Mouse (Mus musculus): ENCODE results near the gene Slc6a15. TPM values are rescaled to one million over a fixed set of nuclear protein-coding genes. Genes with fewer than 3 reads are reported as not detected.

Slc6a15 gene
- total and polyA plus RNA-seq, 3 experiments: 0.16 TPM; not detected in 2

DNA sequence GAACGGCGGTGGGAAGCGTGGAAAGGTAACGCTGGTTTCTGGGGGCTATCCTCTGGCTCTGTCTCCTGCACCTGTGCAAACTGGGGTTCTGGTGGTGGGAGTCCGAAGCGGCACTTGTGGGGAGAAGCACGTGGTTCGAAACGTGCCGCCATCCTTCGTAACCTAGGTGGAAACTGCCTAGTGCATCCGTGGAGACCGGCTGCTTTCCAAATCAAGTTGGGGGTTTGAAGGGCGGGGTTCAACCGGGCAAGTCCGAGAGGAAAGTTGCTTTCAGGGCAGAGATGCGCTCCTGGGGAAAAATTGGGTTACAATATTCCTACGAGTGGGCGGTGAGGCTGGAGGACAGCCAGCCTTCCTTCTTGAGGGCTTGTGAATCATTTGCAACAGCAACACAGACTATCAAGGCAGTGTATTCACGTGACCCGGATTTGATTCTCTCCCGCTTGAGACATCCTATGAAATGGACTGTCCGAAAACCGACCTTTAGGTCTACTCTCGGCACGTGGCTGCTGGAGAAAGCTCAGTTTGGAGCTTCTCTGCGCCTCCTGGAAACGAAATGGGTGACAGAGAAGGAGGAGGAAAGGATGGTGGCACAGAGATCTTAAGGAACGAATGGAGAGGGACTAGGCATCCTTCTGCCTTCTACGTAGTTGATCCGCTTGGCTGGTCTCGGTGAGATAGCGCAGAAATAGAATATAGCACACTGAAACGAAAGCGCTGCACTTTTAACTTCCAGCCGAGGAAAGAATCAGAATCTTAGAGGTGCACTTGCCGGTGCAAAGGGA, 905 bp downstream of the Slc6a15 start:
- Histone ChIP-seq H3K4me3 (ENCODE audit: low read depth, low read length) (no peak overlapping the region), H3K9me3 (replicated peaks) (peaks cover 20% of the 10 kb centered on the region), H3K36me3 (replicated peaks) (no peaks in the 10 kb centered on the region), H3K4me1 (ENCODE audit: insufficient read depth, low read depth, low read length) (no peaks in the 10 kb centered on the region), H3K27me3 (ENCODE audit: insufficient read depth, low read length) (no peaks in the 10 kb centered on the region)
- TF ChIP-seq POLR2AphosphoS5 (IDR thresholded peaks at IDR 0.05; ENCODE audit: insufficient replicate concordance, low read depth, low read length): no peak
- no peak for TF ChIP-seq GATA2 (IDR thresholded peaks at IDR 0.05; ENCODE audit: borderline replicate concordance, low read depth, low read length)
- TF ChIP-seq TAL1 (conservative IDR thresholded peaks at IDR 0.05; ENCODE audit: low read depth, low read length): no peak
- TF ChIP-seq GATA1 (IDR thresholded peaks at IDR 0.05; ENCODE audit: borderline replicate concordance, low read length): no peak
- no peak for TF ChIP-seq CTCF (IDR thresholded peaks at IDR 0.05; ENCODE audit: low read depth, low read length)
- DNase-seq (ENCODE audit: low spot score) (no peak), ATAC-seq (ENCODE audit: extremely low read depth, insufficient number of reproducible peaks, low FRiP score, poor library complexity, severe bottlenecking) (no peak)

DNA sequence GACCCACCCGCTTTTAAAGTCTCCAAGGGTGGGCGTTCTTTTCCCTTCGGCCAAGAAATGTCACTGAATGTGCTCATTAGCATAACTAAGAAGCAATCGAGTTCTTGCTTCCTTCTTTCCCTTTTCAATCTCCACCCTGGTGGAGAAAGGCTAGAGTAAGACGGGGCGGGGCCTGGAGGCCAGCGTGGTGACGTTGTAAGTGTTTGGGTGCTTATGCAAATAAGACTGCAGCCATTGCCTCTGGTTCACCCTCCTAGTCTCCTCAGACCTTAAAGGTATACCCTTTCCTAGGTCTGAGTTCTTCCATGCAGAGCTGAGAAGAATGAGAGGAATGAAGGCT, 1.5 kb downstream of the Slc6a15 start:
- no peak; the same call in 1 of the 2 replicates for ATAC-seq (ENCODE audit: extremely low read depth, insufficient number of reproducible peaks, low FRiP score, poor library complexity, severe bottlenecking)
- no peak for DNase-seq (ENCODE audit: low spot score)
- TF ChIP-seq GATA2 (IDR thresholded peaks at IDR 0.05; ENCODE audit: borderline replicate concordance, low read depth, low read length) (no peak), TAL1 (conservative IDR thresholded peaks at IDR 0.05; ENCODE audit: low read depth, low read length) (no peak), CTCF (IDR thresholded peaks at IDR 0.05; ENCODE audit: low read depth, low read length) (no peak), POLR2AphosphoS5 (IDR thresholded peaks at IDR 0.05; ENCODE audit: insufficient replicate concordance, low read depth, low read length) (no peak), GATA1 (IDR thresholded peaks at IDR 0.05; ENCODE audit: borderline replicate concordance, low read length) (no peak)
- no peaks in the 10 kb centered on the region for H3K4me1 ChIP-seq (ENCODE audit: insufficient read depth, low read depth, low read length)
- no peak overlapping the region for H3K4me3 ChIP-seq (ENCODE audit: low read depth, low read length)
- no peaks in the 10 kb centered on the region for H3K36me3 ChIP-seq (replicated peaks)
- no peaks in the 10 kb centered on the region for H3K27me3 ChIP-seq (ENCODE audit: insufficient read depth, low read length)
- H3K9me3 ChIP-seq (replicated peaks): peaks cover 20% of the 10 kb centered on the region

DNA sequence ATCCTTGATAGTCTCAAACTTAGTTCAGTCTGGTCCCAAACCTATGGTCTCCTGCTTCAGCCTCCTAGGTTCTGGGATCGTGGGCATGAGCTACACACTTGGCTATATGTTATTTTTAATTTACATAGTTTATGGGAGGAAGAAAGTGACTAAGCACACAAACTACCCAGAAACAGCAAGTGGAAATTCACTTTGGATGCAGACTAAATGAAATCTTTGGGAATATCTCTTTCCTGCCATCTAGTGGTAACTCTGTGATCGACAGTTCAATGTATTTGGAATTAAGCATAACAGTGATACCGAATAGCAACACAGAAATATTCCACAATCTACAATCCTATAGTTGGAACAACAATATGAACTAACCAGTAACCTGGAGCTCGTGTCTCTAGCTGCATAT, 34.6 kb downstream of the Slc6a15 start:
- H3K4me1 ChIP-seq (ENCODE audit: insufficient read depth, low read depth, low read length): no peaks in the 10 kb centered on the region
- TF ChIP-seq GATA2 (IDR thresholded peaks at IDR 0.05; ENCODE audit: borderline replicate concordance, low read depth, low read length) (no peak), POLR2AphosphoS5 (IDR thresholded peaks at IDR 0.05; ENCODE audit: insufficient replicate concordance, low read depth, low read length) (no peak), TAL1 (conservative IDR thresholded peaks at IDR 0.05; ENCODE audit: low read depth, low read length) (no peak), CTCF (IDR thresholded peaks at IDR 0.05; ENCODE audit: low read depth, low read length) (no peak), GATA1 (IDR thresholded peaks at IDR 0.05; ENCODE audit: borderline replicate concordance, low read length) (no peak)
- DNase-seq (ENCODE audit: low spot score) (no peak), ATAC-seq (ENCODE audit: extremely low read depth, insufficient number of reproducible peaks, low FRiP score, poor library complexity, severe bottlenecking) (no peak)
- no peaks in the 10 kb centered on the region for H3K36me3 ChIP-seq (replicated peaks)
- H3K9me3 ChIP-seq (replicated peaks): 0 out of 2 replicates have a peak, but pooled peaks cover 2% of the 10 kb centered on the region
- no peak overlapping the region for H3K4me3 ChIP-seq (ENCODE audit: low read depth, low read length)
- no peaks in the 10 kb centered on the region for H3K27me3 ChIP-seq (ENCODE audit: insufficient read depth, low read length)

DNA sequence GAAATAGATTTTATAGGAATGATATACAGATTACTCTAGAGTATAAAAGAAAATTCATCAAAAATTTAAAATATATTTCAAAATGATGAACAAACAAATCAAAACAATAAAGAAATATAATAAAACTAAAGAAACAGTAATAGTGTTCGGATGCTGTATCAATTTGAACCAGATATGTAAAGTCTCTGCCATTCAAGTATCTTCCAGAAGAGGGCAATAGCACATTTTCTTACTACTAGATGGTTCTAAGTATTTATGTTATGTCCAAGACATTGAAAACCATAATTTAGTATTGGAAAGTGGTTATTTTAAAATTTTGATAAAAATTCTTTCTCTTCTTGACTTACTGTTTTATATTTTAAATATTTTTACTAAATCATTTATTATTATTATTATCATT, 60.1 kb downstream of the Slc6a15 start:
- ATAC-seq (ENCODE audit: extremely low read depth, insufficient number of reproducible peaks, low FRiP score, poor library complexity, severe bottlenecking) (no peak), DNase-seq (ENCODE audit: low spot score) (no peak)
- Histone ChIP-seq H3K4me1 (ENCODE audit: insufficient read depth, low read depth, low read length) (no peaks in the 10 kb centered on the region), H3K27me3 (ENCODE audit: insufficient read depth, low read length) (no peaks in the 10 kb centered on the region), H3K36me3 (replicated peaks) (no peaks in the 10 kb centered on the region), H3K4me3 (ENCODE audit: low read depth, low read length) (no peak overlapping the region), H3K9me3 (replicated peaks) (peaks cover 3% of the 10 kb centered on the region; the same call in 1 of the 2 replicates)
- no peak for TF ChIP-seq GATA1 (IDR thresholded peaks at IDR 0.05; ENCODE audit: borderline replicate concordance, low read length)
- no peak for TF ChIP-seq POLR2AphosphoS5 (IDR thresholded peaks at IDR 0.05; ENCODE audit: insufficient replicate concordance, low read depth, low read length)
- TF ChIP-seq GATA2 (IDR thresholded peaks at IDR 0.05; ENCODE audit: borderline replicate concordance, low read depth, low read length): no peak
- no peak for TF ChIP-seq TAL1 (conservative IDR thresholded peaks at IDR 0.05; ENCODE audit: low read depth, low read length)
- TF ChIP-seq CTCF (IDR thresholded peaks at IDR 0.05; ENCODE audit: low read depth, low read length): no peak

DNA sequence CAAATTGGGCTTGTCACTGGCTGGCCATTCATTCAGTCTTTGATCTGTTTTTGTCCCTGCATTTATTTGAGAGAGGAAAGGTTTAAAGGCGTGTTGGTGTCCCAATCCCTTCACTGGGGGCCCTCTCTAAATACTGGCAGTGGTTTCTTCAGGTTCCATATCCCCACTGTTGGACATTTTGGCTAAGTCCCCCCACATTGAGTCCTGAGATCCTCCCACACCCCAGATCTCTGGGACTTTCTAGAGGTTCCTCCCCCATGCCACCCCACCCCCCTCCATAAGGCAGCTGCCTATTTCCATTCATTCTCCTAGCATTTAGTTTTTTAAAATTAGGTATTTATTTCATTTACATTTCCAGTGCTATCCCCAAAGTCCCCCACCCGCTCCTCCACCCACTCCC, 75.0 kb downstream of the Slc6a15 start:
- TF ChIP-seq GATA1 (IDR thresholded peaks at IDR 0.05; ENCODE audit: borderline replicate concordance, low read length) (no peak), GATA2 (IDR thresholded peaks at IDR 0.05; ENCODE audit: borderline replicate concordance, low read depth, low read length) (no peak), POLR2AphosphoS5 (IDR thresholded peaks at IDR 0.05; ENCODE audit: insufficient replicate concordance, low read depth, low read length) (no peak), TAL1 (conservative IDR thresholded peaks at IDR 0.05; ENCODE audit: low read depth, low read length) (no peak), CTCF (IDR thresholded peaks at IDR 0.05; ENCODE audit: low read depth, low read length) (no peak)
- H3K4me3 ChIP-seq (ENCODE audit: low read depth, low read length): no peak overlapping the region
- no peaks in the 10 kb centered on the region for H3K27me3 ChIP-seq (ENCODE audit: insufficient read depth, low read length)
- H3K36me3 ChIP-seq (replicated peaks): no peaks in the 10 kb centered on the region
- no peak for ATAC-seq (ENCODE audit: extremely low read depth, insufficient number of reproducible peaks, low FRiP score, poor library complexity, severe bottlenecking)
- no peaks in the 10 kb centered on the region for H3K9me3 ChIP-seq (replicated peaks)
- DNase-seq (ENCODE audit: low spot score): no peak
- H3K4me1 ChIP-seq (ENCODE audit: insufficient read depth, low read depth, low read length): no peaks in the 10 kb centered on the region

DNA sequence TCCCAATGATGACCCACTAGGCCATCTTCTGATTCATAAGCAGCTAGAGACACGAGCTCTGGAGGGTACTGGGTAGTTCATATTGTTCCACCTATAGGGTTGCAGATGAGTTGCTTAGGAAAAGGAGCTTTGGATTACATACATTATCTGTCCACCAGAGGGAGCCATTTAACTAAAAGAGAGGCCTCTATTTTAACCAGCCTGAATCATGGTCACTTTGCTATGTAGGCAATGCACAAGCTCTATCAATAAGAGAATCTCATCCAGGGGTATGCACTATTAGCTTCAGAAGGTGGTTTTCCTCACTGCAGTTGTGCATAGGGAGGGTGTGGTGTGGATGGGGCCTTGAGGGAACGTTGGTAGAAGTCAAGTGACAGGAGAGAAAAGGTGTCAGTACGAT, 75.5 kb downstream of the Slc6a15 start:
- Histone ChIP-seq H3K4me1 (ENCODE audit: insufficient read depth, low read depth, low read length) (no peaks in the 10 kb centered on the region), H3K36me3 (replicated peaks) (no peaks in the 10 kb centered on the region), H3K9me3 (replicated peaks) (no peaks in the 10 kb centered on the region), H3K4me3 (ENCODE audit: low read depth, low read length) (no peak overlapping the region), H3K27me3 (ENCODE audit: insufficient read depth, low read length) (no peaks in the 10 kb centered on the region)
- TF ChIP-seq POLR2AphosphoS5 (IDR thresholded peaks at IDR 0.05; ENCODE audit: insufficient replicate concordance, low read depth, low read length): no peak
- no peak for TF ChIP-seq CTCF (IDR thresholded peaks at IDR 0.05; ENCODE audit: low read depth, low read length)
- TF ChIP-seq TAL1 (conservative IDR thresholded peaks at IDR 0.05; ENCODE audit: low read depth, low read length): no peak
- no peak for TF ChIP-seq GATA1 (IDR thresholded peaks at IDR 0.05; ENCODE audit: borderline replicate concordance, low read length)
- no peak for TF ChIP-seq GATA2 (IDR thresholded peaks at IDR 0.05; ENCODE audit: borderline replicate concordance, low read depth, low read length)
- peak; percentile 1 for DNase-seq (ENCODE audit: low spot score)
- peak; percentile 40; the same call in 1 of the 2 replicates for ATAC-seq (ENCODE audit: extremely low read depth, insufficient number of reproducible peaks, low FRiP score, poor library complexity, severe bottlenecking)
